Mouse (Mus musculus): Measurements from ENCODE around the gene Olfr548-ps1. TPM values are rescaled to one million over a fixed set of nuclear protein-coding genes. Genes with fewer than 3 reads are reported as not detected.
A peak's percentile ranks its signal among the peaks of the same experiment; 100 is the strongest.

The Olfr548-ps1 gene
- polyA plus RNA-seq, 1 experiment from 2014 or later, result not detected

DNA sequence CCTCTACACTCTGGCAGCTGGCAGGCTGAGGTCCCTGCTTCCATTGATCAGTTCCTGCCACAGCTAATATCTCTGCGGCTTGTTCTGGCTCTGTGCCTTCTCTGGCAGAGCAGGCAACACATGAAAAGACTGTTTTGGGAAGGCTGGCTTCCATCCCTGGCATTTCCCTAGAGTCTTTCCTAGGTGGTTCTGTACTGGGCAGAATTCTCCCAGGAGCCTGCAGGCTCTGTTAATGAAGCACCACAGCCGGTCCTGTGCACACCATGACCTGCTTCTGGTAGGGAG lies 23.7 kb upstream of the Olfr548-ps1 start:
- WGBS, result 84% methylated on average over 2 of the region's 2 CpGs
- Histone ChIP-seq H3K4me3 (no peak overlapping the region), H3K4me1 (peaks cover 3% of the 10 kb centered on the region; the same call in 1 of the 2 replicates), H3K9ac (no peak overlapping the region), H3K36me3 (no peaks in the 10 kb centered on the region), H3K9me3 (replicated peaks) (no peaks in the 10 kb centered on the region), H3K27me3 (peaks cover 10% of the 10 kb centered on the region), H3K27ac (no peak overlapping the region), H3K4me2 (replicated peaks) (no peak overlapping the region)
- no peak for ATAC-seq (ENCODE audit: low FRiP score)

DNA sequence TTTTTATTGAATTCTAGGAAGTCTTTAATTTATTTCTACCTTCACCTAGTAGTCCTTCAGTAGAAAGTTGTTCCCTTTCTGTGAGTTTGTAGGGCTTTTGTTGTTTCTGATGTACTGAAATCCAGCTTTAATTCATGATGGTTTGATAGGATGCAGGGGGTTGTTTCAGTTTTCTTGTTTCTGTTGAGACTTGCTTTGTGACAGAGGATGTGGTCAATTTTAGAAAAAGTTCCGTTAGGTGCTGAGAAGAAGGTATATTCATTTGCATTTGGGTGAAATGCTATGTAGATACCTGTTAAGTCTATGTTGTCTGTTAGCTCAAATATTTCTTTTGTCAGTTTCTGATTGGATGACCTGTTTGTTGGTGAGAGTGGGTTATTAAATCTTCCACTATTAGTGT lies 11.6 kb upstream of the Olfr548-ps1 start:
- H3K36me3 ChIP-seq, result no peaks in the 10 kb centered on the region
- H3K4me3 ChIP-seq, result no peak overlapping the region
- WGBS, result 81% methylated on average over 1 of the region's 1 CpGs
- no peaks in the 10 kb centered on the region for H3K4me1 ChIP-seq
- no peak overlapping the region for H3K4me2 ChIP-seq (replicated peaks)
- H3K27ac ChIP-seq, result no peak overlapping the region
- ATAC-seq (ENCODE audit: low FRiP score), result no peak
- H3K9ac ChIP-seq, result no peak overlapping the region
- H3K27me3 ChIP-seq, result no peaks in the 10 kb centered on the region
- H3K9me3 ChIP-seq (replicated peaks), result no peaks in the 10 kb centered on the region

DNA sequence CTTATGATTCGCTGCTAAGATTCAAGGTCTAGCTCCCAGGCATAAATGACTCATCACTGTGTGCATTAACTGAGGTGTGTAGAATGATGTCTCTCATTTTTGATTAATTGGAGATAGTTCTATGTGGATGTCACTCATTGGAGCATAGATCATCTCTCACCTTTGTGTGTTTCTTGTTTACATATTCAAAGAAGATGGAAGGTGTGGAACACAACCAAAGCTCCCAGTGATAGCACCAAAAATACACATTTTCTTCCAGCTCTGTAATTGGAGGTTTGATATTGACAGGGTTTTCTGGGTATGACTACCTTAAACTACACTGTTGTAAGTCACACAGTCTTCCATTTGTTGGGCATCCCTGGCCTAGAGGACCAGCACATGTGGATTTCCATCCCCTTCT lies 6.2 kb upstream of the Olfr548-ps1 start, which contains the start of gene Olfr547:
Gene Olfr547 (plus strand): TSS at position 301 of the 400 bp plus-strand sequence.
- Histone ChIP-seq H3K27me3 (no peaks in the 10 kb centered on the region), H3K36me3 (no peaks in the 10 kb centered on the region), H3K9ac (no peak within 1 kb of the TSS), H3K9me3 (replicated peaks) (no peaks in the 10 kb centered on the region), H3K4me1 (no peaks in the 10 kb centered on the region), H3K27ac (no peak within 1 kb of the TSS), H3K4me2 (replicated peaks) (no peak within 1 kb of the TSS), H3K4me3 (no peak within 1 kb of the TSS)
- no peak for ATAC-seq (ENCODE audit: low FRiP score)
- WGBS, result 84% methylated on average over 1 of the region's 1 CpGs

DNA sequence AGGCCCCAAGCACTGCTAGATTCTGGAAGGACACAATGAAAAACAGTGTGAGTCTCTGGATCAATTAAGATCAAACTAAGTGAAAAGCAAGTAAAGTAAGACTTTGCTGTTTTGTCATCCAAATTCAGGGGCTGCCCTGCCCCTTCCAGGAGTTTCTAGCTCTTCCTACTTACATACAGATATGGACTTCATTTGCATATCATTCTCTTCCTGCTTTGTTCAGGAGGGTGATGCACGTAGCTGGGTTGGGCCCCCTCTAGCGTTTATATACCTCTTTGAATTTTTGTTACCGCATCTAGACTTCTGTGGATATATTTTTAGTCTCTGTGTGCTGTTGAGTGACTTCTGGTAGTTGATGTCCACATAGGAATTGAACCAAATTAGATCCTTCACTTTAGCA lies 555 bp downstream of the Olfr548-ps1 start:
- H3K27ac ChIP-seq, result no peak overlapping the region
- WGBS, result 60% methylated on average over 3 of the region's 3 CpGs
- ATAC-seq (ENCODE audit: low FRiP score), result no peak

DNA sequence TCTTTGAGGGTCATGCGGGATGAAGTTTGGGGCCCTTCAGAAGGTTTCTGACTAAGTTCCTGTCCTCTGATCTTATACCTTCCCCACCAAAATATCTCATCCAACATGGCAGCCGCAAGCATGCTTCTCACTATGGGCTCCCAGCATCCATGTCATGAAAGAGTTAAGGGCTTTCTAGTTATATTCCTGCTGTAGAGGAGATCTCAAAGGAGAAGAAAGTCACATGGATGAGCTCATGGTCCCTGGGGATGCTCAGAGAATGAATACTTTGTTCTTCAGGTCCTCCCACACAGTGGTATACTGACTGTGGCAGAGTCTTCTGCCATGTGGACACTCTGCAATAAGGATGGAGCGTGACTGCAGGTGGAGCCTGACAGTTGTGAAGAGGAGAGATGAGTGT lies 8.9 kb downstream of the Olfr548-ps1 start, which contains the start of gene Olfr549:
Gene Olfr549 (plus strand): TSS at position 301 of the 400 bp plus-strand sequence.
- Histone ChIP-seq H3K4me3 (no peak within 1 kb of the TSS), H3K27me3 (no peaks in the 10 kb centered on the region), H3K9me3 (replicated peaks) (no peaks in the 10 kb centered on the region), H3K27ac (no peak within 1 kb of the TSS), H3K9ac (no peak within 1 kb of the TSS), H3K4me2 (replicated peaks) (no peak within 1 kb of the TSS), H3K4me1 (no peaks in the 10 kb centered on the region), H3K36me3 (no peaks in the 10 kb centered on the region)
- ATAC-seq (ENCODE audit: low FRiP score), result no peak
- 91% methylated on average over 3 of the region's 3 CpGs for WGBS

More for the DNA sequence above, 555 bp downstream of the Olfr548-ps1 start:
- Histone ChIP-seq H3K36me3 (no peaks in the 10 kb centered on the region), H3K9me3 (replicated peaks) (no peaks in the 10 kb centered on the region), H3K4me1 (no peaks in the 10 kb centered on the region), H3K4me2 (replicated peaks) (no peak overlapping the region), H3K9ac (no peak overlapping the region), H3K27me3 (no peaks in the 10 kb centered on the region), H3K4me3 (no peak overlapping the region)

DNA sequence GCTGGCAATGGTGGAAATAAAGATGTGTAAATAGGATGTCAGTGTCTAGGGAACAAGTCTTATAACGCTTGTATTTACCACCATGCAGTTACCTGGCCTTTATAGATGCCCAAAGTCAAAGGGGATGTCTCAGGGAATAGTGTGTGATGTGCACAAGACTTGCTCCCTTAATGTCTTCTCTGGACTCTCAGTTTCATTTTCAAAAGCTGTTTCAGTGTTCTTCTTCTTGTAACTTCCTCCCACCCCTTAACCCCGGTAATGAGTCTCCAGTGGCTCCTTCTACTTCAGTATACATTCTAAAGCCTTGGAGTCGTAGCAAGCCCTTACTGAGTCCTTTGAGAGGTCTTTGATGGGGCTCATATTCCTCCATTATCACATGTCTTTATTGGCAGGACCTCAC lies 12.6 kb downstream of the Olfr548-ps1 start:
- Histone ChIP-seq H3K27me3 (no peaks in the 10 kb centered on the region), H3K4me1 (no peaks in the 10 kb centered on the region), H3K9me3 (replicated peaks) (no peaks in the 10 kb centered on the region), H3K36me3 (no peaks in the 10 kb centered on the region), H3K4me2 (replicated peaks) (no peak overlapping the region), H3K9ac (no peak overlapping the region), H3K27ac (no peak overlapping the region), H3K4me3 (no peak overlapping the region)
- no peak for ATAC-seq (ENCODE audit: low FRiP score)
- 87% methylated on average over 3 of the region's 3 CpGs for WGBS

DNA sequence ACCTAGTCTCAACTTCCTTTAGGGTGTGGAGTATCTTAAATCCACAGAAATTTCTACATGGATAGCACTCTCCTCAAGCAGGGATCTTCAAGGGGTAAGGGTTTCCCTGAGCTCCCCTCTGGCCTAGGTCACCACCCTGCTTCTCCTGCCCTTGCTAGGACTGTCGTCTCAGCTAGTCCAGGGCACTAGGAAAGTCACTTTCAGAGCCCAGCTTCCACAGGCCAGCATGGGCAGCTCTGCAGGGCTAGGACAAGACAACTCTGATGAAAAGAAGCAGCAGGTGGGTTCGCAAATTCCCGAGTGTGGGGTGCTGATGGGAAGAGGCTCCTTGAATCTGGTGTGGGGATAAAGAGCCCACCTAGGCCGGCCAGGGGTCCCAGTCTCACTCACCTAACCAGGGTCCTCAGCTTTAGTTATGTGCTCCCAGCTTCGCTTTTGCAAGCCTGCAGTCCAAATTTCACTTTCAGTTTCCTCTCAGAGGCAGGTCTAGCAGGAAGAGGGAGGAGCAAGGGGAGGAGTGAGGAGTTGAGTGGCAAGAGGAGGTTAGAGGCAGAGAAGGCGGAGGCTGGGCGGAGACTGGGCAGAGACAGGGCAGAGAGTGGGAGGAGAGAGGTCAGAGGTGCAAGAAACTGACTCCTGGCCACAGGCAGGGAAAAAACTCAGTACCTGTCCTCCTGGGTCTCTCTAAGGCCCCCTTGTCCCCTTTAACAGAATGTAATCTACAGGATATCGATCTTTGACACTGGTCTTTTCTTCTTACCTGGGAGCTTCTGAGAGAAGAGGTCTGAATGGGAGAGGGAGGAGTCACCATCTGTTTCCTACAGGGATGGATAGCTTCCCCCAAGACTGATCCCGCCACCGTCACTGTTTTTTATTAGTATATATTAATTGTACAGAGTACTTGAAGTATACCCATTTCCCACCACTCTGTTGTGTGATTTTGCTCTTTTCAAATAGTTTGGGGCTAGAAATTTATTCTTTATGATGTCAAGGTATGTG lies 24.6 kb downstream of the Olfr548-ps1 start, which contains the start of gene Trim21:
Gene Trim21 (minus strand): TSS at position 488 of the 999 bp plus-strand sequence.
- H3K4me1 ChIP-seq, result no peaks in the 10 kb centered on the region
- 0 out of 2 replicates have a peak within 1 kb of the TSS, but pooled peaks have one; percentile 28 for H3K9ac ChIP-seq
- 23% methylated on average over 10 of the region's 10 CpGs for WGBS
- no peaks in the 10 kb centered on the region for H3K36me3 ChIP-seq
- H3K27me3 ChIP-seq, result no peaks in the 10 kb centered on the region
- ATAC-seq (ENCODE audit: low FRiP score), result no peak
- H3K4me3 ChIP-seq, result peak within 1 kb of the TSS; percentile 25
- peak within 1 kb of the TSS; percentile 42 for H3K4me2 ChIP-seq (replicated peaks)
- H3K27ac ChIP-seq, result no peak within 1 kb of the TSS
- H3K9me3 ChIP-seq (replicated peaks), result no peaks in the 10 kb centered on the region

DNA sequence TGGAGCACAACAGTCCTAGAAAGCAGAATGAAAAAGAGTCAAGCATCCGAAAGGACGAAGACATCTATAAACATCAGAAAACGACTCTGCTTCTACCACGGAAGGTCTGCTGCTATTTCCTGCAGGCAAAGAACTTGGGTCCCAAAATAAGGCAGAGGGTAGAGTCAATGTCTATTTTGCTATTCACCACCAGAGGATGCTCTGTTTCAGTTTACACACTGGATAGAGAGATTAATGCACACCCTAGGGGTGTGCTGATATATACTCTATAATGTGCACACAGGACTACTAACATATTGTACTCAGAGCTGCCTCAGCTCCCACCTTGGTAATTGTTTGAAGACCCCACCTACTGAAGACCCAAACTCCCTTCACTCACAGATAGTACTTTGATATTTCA lies 25.5 kb downstream of the Olfr548-ps1 start:
- WGBS, result 92% methylated on average over 4 of the region's 4 CpGs
- no peaks in the 10 kb centered on the region for H3K36me3 ChIP-seq

DNA sequence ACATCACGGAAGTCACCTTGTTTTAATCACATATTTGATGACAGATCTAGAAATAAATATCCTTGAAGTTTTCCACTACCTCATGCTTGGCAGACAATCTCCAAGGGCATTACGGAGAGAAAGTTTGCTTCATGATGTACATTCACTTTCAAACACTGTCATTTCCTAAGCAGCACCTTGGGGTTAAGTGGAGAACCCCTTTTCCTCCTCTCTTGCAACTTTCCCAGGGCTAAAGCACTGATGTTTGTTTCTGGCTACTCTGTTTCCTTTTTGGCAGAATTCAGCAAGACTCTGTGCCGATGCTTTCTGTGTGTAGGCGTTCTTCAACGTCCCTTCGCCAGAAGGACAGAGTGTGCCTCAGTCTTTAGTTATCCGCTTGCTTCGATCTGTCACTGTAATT lies 30.4 kb downstream of the Olfr548-ps1 start, which contains the start of gene Olfr550:
Gene Olfr550 (plus strand): TSS at position 301 of the 400 bp plus-strand sequence.
- Histone ChIP-seq H3K4me2 (replicated peaks) (no peak within 1 kb of the TSS), H3K4me1 (0 out of 2 replicates have a peak, but pooled peaks cover 3% of the 10 kb centered on the region), H3K4me3 (no peak within 1 kb of the TSS), H3K9me3 (replicated peaks) (no peaks in the 10 kb centered on the region), H3K27ac (no peak within 1 kb of the TSS), H3K27me3 (no peaks in the 10 kb centered on the region), H3K9ac (no peak within 1 kb of the TSS), H3K36me3 (no peaks in the 10 kb centered on the region)
- 95% methylated on average over 8 of the region's 8 CpGs for WGBS
- ATAC-seq (ENCODE audit: low FRiP score), result no peak

More for the DNA sequence above, 25.5 kb downstream of the Olfr548-ps1 start:
- Histone ChIP-seq H3K9me3 (replicated peaks) (no peaks in the 10 kb centered on the region), H3K4me1 (no peaks in the 10 kb centered on the region), H3K9ac (no peak overlapping the region), H3K4me2 (replicated peaks) (no peak overlapping the region), H3K27me3 (no peaks in the 10 kb centered on the region), H3K27ac (no peak overlapping the region), H3K4me3 (no peak overlapping the region)
- ATAC-seq (ENCODE audit: low FRiP score), result no peak

DNA sequence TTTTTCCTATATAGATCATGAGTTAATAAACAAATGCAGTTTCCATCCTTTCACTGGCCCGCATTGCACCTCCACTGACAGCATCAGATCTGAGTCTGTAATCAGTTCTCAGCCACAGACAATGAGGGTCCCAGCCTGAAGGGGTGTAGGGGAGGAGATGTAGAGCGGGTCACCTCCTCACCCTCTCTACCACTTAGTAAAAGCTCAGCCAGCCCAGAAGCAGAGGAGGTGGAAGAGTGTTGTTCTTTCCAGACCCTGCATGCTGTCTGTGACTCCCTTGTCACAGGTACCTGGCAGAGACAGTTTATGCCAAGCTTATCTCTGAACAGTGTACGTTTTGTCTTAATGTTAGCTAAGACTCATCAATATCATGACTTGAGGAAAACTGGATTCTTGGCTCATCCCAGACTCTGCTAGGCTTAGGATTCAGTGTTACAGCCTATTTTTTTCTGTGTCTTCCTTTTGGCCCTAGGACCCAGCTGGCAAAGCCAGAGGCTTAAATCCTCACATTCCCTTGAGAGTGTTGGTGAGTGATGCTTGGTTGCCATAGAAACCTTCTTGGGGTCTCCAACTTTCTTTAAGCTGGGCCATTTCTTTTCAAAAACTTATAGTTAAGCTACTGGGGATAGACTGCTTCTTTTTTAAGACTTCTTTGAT lies 32.6 kb downstream of the Olfr548-ps1 start:
- H3K9ac ChIP-seq, result no peak overlapping the region
- H3K27me3 ChIP-seq, result no peaks in the 10 kb centered on the region
- 80% methylated on average over 3 of the region's 3 CpGs for WGBS
- no peak overlapping the region for H3K4me2 ChIP-seq (replicated peaks)
- no peak overlapping the region for H3K27ac ChIP-seq
- no peaks in the 10 kb centered on the region for H3K36me3 ChIP-seq
- peak; percentile 40; the same call in 1 of the 2 replicates for ATAC-seq (ENCODE audit: low FRiP score)
- H3K4me3 ChIP-seq, result no peak overlapping the region
- H3K9me3 ChIP-seq (replicated peaks), result no peaks in the 10 kb centered on the region
- H3K4me1 ChIP-seq, result 0 out of 2 replicates have a peak, but pooled peaks cover 3% of the 10 kb centered on the region

DNA sequence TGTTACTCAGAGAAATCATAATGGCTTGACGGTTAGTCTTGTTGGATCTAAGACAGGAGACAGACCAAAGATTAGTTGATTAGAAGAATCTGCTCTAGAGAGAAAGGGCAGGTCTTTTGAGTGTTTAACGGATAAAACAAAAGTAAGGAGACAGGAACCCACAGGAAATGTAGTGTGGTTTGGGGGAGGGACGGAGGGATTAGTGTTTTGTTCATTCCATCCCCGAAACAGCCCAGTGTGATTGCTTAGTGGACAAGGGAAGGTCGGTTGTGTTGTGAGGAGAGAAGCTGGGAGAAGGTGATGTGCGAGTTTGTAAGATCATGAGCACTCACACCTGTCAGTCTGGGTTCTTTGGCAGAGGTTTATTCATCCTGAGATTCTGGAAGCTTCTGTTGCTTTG lies 35.3 kb downstream of the Olfr548-ps1 start:
- Histone ChIP-seq H3K27me3 (no peaks in the 10 kb centered on the region), H3K27ac (no peak overlapping the region), H3K4me3 (no peak overlapping the region), H3K9me3 (replicated peaks) (no peaks in the 10 kb centered on the region), H3K4me1 (0 out of 2 replicates have a peak, but pooled peaks cover 3% of the 10 kb centered on the region), H3K4me2 (replicated peaks) (no peak overlapping the region), H3K36me3 (no peaks in the 10 kb centered on the region), H3K9ac (no peak overlapping the region)
- ATAC-seq (ENCODE audit: low FRiP score), result no peak
- WGBS, result 78% methylated on average over 6 of the region's 6 CpGs

DNA sequence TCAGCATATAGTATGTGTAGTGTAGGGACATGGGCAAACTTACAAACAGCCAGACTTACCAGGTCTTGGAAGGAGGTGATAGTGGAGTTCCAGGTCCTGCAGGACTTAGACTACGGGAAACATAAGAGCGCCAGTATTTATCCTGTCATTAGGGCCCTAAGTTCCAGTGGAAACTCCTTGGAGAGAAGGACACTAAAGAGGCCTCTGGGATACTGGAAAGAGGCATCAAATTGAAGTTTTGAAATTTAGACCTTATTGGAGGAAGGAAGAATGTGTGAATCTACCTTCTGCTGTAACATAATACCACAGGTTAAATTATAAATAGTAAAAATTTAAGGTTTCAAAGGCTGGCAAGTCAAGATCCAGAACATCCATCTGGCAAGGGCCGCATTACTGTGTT lies 51.1 kb downstream of the Olfr548-ps1 start, which contains the start of gene Olfr551:
Gene Olfr551 (minus strand): TSS at position 101 of the 400 bp plus-strand sequence.
- 87% methylated on average over 3 of the region's 3 CpGs for WGBS
- Histone ChIP-seq H3K27me3 (no peaks in the 10 kb centered on the region), H3K9me3 (replicated peaks) (no peaks in the 10 kb centered on the region), H3K36me3 (no peaks in the 10 kb centered on the region), H3K4me2 (replicated peaks) (no peak within 1 kb of the TSS), H3K4me1 (no peaks in the 10 kb centered on the region), H3K27ac (no peak within 1 kb of the TSS), H3K4me3 (no peak within 1 kb of the TSS), H3K9ac (no peak within 1 kb of the TSS)
- ATAC-seq (ENCODE audit: low FRiP score), result no peak
